Mouse (Mus musculus): Measurements from ENCODE around the gene Rnf149. TPM values are rescaled to one million over a fixed set of nuclear protein-coding genes. Genes with fewer than 3 reads are reported as not detected.
A peak's percentile ranks its signal among the peaks of the same experiment; 100 is the strongest.

Gene Rnf149
- polyA plus RNA-seq, 1 experiment from 2014 or later, result 31.1 TPM

- peaks cover 19% of the 10 kb centered on the region for H3K4me1 ChIP-seq (replicated peaks)
- H3K4me3 ChIP-seq, result no peak overlapping the region
- peaks cover 71% of the 10 kb centered on the region for H3K36me3 ChIP-seq
- H3K9me3 ChIP-seq, result peaks cover 8% of the 10 kb centered on the region
- no peak overlapping the region for H3K4me2 ChIP-seq
- no peak overlapping the region for H3K9ac ChIP-seq
- no peaks in the 10 kb centered on the region for H3K27me3 ChIP-seq
- no peak for ATAC-seq (ENCODE audit: low read depth)
- H3K27ac ChIP-seq (replicated peaks), result no peak overlapping the region
Observed at GRCm38 (mm10) chr1:39540592-39540991, 36.6 kb downstream of the Rnf149 start.

GRCm38 (mm10) chr1:39537631-39538380, 39.4 kb downstream of the Rnf149 start:
- H3K4me3 ChIP-seq, result no peak overlapping the region
- H3K36me3 ChIP-seq, result peaks cover 47% of the 10 kb centered on the region
- H3K9ac ChIP-seq, result peak overlapping the region; percentile 34; the same call in 1 of the 2 replicates
- peaks cover 8% of the 10 kb centered on the region for H3K9me3 ChIP-seq
- no peak for ATAC-seq (ENCODE audit: low read depth)
- peaks cover 25% of the 10 kb centered on the region for H3K4me1 ChIP-seq (replicated peaks)
- H3K27ac ChIP-seq (replicated peaks), result no peak overlapping the region
- WGBS, result 89% methylated on average over 10 of the region's 10 CpGs
- H3K4me2 ChIP-seq, result peak overlapping the region; percentile 78
- no peaks in the 10 kb centered on the region for H3K27me3 ChIP-seq

- Histone ChIP-seq H3K36me3 (peaks cover 38% of the 10 kb centered on the region), H3K4me3 (peak overlapping the region; percentile 79), H3K4me1 (replicated peaks) (peaks cover 25% of the 10 kb centered on the region), H3K9me3 (peaks cover 8% of the 10 kb centered on the region), H3K9ac (peak overlapping the region; percentile 90), H3K4me2 (peak overlapping the region; percentile 78), H3K27ac (replicated peaks) (no peak overlapping the region), H3K27me3 (no peaks in the 10 kb centered on the region)
- ATAC-seq (ENCODE audit: low read depth), result no peak
- WGBS, result 44% methylated on average over 7 of the region's 7 CpGs
Observed at GRCm38 (mm10) chr1:39536701-39537100, 40.5 kb downstream of the Rnf149 start.

- peak overlapping the region; percentile 89 for H3K27ac ChIP-seq (replicated peaks)
- H3K27me3 ChIP-seq, result no peaks in the 10 kb centered on the region
- H3K9me3 ChIP-seq, result peaks cover 8% of the 10 kb centered on the region
- WGBS, result under 1% methylated on average over 94 of the region's 100 CpGs
- H3K4me2 ChIP-seq, result peak overlapping the region; percentile 78
- H3K36me3 ChIP-seq, result peaks cover 32% of the 10 kb centered on the region
- H3K4me1 ChIP-seq (replicated peaks), result peaks cover 25% of the 10 kb centered on the region
- peak overlapping the region; percentile 90 for H3K9ac ChIP-seq
- H3K4me3 ChIP-seq, result peak overlapping the region; percentile 79
- peak; percentile 92 for ATAC-seq (ENCODE audit: low read depth)
Observed at GRCm38 (mm10) chr1:39535515-39536311, 41.5 kb downstream of the Rnf149 start.

GRCm38 (mm10) chr1:39534831-39535230, 42.4 kb downstream of the Rnf149 start, which contains the start of gene Cnot11:
Cnot11 (plus strand) TSS chr1:39534992.
- Histone ChIP-seq H3K4me2 (peak within 1 kb of the TSS; percentile 78), H3K9me3 (no peaks in the 10 kb centered on the region), H3K9ac (peak within 1 kb of the TSS; percentile 90), H3K4me3 (peak within 1 kb of the TSS; percentile 79), H3K27me3 (no peaks in the 10 kb centered on the region), H3K27ac (replicated peaks) (peak within 1 kb of the TSS; percentile 89), H3K4me1 (replicated peaks) (peaks cover 25% of the 10 kb centered on the region), H3K36me3 (peaks cover 23% of the 10 kb centered on the region)
- no peak for ATAC-seq (ENCODE audit: low read depth)
- WGBS, result 28% methylated on average over 13 of the region's 13 CpGs

GRCm38 (mm10) chr1:39533917-39534316, 43.3 kb downstream of the Rnf149 start:
- peaks cover 25% of the 10 kb centered on the region for H3K4me1 ChIP-seq (replicated peaks)
- no peak overlapping the region for H3K4me2 ChIP-seq
- peaks cover 14% of the 10 kb centered on the region for H3K36me3 ChIP-seq
- ATAC-seq (ENCODE audit: low read depth), result no peak
- no peaks in the 10 kb centered on the region for H3K27me3 ChIP-seq
- H3K9me3 ChIP-seq, result no peaks in the 10 kb centered on the region
- WGBS, result 28% methylated on average over 3 of the region's 3 CpGs
- H3K9ac ChIP-seq, result no peak overlapping the region
- H3K27ac ChIP-seq (replicated peaks), result no peak overlapping the region
- no peak overlapping the region for H3K4me3 ChIP-seq

GRCm38 (mm10) chr1:39531036-39531435, 46.2 kb downstream of the Rnf149 start:
- no peak for ATAC-seq (ENCODE audit: low read depth)
- WGBS, result 71% methylated on average over 4 of the region's 4 CpGs
- Histone ChIP-seq H3K9ac (no peak overlapping the region), H3K4me2 (no peak overlapping the region), H3K9me3 (no peaks in the 10 kb centered on the region), H3K4me3 (no peak overlapping the region), H3K36me3 (no peaks in the 10 kb centered on the region), H3K4me1 (replicated peaks) (peaks cover 6% of the 10 kb centered on the region), H3K27ac (replicated peaks) (no peak overlapping the region), H3K27me3 (no peaks in the 10 kb centered on the region)

GRCm38 (mm10) chr1:39530258-39530943, 46.8 kb downstream of the Rnf149 start:
- no peak overlapping the region for H3K4me3 ChIP-seq
- H3K4me1 ChIP-seq (replicated peaks), result peaks cover 6% of the 10 kb centered on the region
- H3K36me3 ChIP-seq, result no peaks in the 10 kb centered on the region
- ATAC-seq (ENCODE audit: low read depth), result no peak
- H3K27ac ChIP-seq (replicated peaks), result no peak overlapping the region
- H3K9ac ChIP-seq, result no peak overlapping the region
- H3K9me3 ChIP-seq, result no peaks in the 10 kb centered on the region
- no peaks in the 10 kb centered on the region for H3K27me3 ChIP-seq
- 40% methylated on average over 13 of the region's 13 CpGs for WGBS
- H3K4me2 ChIP-seq, result no peak overlapping the region

GRCm38 (mm10) chr1:39528319-39528718, 48.9 kb downstream of the Rnf149 start:
- no peak overlapping the region for H3K4me2 ChIP-seq
- H3K36me3 ChIP-seq, result no peaks in the 10 kb centered on the region
- H3K9ac ChIP-seq, result no peak overlapping the region
- no peak overlapping the region for H3K4me3 ChIP-seq
- no peaks in the 10 kb centered on the region for H3K9me3 ChIP-seq
- no peaks in the 10 kb centered on the region for H3K4me1 ChIP-seq (replicated peaks)
- 29% methylated on average over 6 of the region's 6 CpGs for WGBS
- no peaks in the 10 kb centered on the region for H3K27me3 ChIP-seq
- no peak for ATAC-seq (ENCODE audit: low read depth)
- no peak overlapping the region for H3K27ac ChIP-seq (replicated peaks)

GRCm38 (mm10) chr1:39527432-39527831, 49.8 kb downstream of the Rnf149 start:
- no peaks in the 10 kb centered on the region for H3K36me3 ChIP-seq
- H3K9me3 ChIP-seq, result no peaks in the 10 kb centered on the region
- H3K4me2 ChIP-seq, result no peak overlapping the region
- WGBS, result 8% methylated on average over 7 of the region's 7 CpGs
- ATAC-seq (ENCODE audit: low read depth), result 0 out of 2 replicates have a peak, but pooled peaks have one; percentile 4
- H3K27ac ChIP-seq (replicated peaks), result no peak overlapping the region
- H3K27me3 ChIP-seq, result no peaks in the 10 kb centered on the region
- no peak overlapping the region for H3K4me3 ChIP-seq
- no peaks in the 10 kb centered on the region for H3K4me1 ChIP-seq (replicated peaks)
- H3K9ac ChIP-seq, result no peak overlapping the region

GRCm38 (mm10) chr1:39526371-39527167, 50.6 kb downstream of the Rnf149 start:
- no peaks in the 10 kb centered on the region for H3K36me3 ChIP-seq
- 82% methylated on average over 9 of the region's 9 CpGs for WGBS
- no peaks in the 10 kb centered on the region for H3K27me3 ChIP-seq
- H3K4me1 ChIP-seq (replicated peaks), result no peaks in the 10 kb centered on the region
- H3K4me3 ChIP-seq, result no peak overlapping the region
- H3K9ac ChIP-seq, result no peak overlapping the region
- H3K27ac ChIP-seq (replicated peaks), result no peak overlapping the region
- no peak for ATAC-seq (ENCODE audit: low read depth)
- no peak overlapping the region for H3K4me2 ChIP-seq
- no peaks in the 10 kb centered on the region for H3K9me3 ChIP-seq

All from neural tube, embryonic 13.5 days (tissue).